Mouse (Mus musculus): ENCODE results near the gene Mlst8.
"Not testable (repeated sequence)": the region's sequence is repeated elsewhere in the genome, so short reads cannot be mapped to it uniquely, and the experiment has no call there.

Gene Mlst8

DNA sequence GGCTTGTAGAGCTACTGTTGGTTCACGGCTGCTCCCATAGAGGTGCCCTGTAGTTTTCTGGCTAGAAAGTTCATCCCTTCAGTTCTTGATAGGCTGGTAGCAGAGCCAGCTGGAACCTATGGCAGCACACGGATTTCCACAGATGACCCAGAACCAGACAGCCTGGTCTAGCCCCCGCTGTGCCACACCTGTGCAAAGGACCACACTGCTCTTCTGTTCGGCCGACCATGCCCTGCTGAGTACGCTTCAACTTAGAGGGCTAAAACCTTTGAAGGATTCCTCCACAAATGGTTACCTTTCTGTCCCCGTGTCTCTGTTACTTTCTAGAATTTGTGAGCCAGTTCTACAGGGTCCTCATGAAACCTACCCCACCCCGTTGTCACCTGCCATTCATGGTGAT lies 53.6 kb downstream of the Mlst8 start:
- DNase-seq (ENCODE audit: low spot score), result not testable (repeated sequence)

DNA sequence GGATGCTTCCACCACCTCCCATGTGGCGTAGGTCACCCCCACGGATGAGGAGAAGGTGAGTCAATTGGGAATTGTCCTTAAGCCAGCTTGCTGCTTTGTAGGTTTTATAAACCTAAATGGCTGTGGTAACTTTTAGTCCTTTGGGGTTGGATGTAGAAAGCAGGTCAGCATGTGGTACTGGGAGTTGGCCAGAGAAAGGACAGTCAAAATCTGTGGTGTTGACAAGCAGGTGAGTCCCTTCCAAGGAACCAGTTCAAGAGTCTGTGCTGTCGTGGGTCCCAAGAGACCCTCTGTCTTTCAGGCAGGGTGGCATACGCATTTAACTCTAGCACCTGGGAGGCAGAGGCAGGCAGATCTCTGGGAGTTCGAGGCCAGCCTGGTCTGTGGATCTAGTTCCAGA lies 54.4 kb downstream of the Mlst8 start:
- no peak for DNase-seq (ENCODE audit: low spot score)

All from ovary, postnatal 10 days (tissue).